Mouse (Mus musculus): ENCODE results near the gene Pfkm.

- no peak for TF ChIP-seq CTCF (IDR thresholded peaks at IDR 0.05; ENCODE audit: insufficient read depth, low read length)
- no peak for TF ChIP-seq POLR2A (IDR thresholded peaks at IDR 0.05; ENCODE audit: borderline replicate concordance, extremely low read depth, low read depth, low read length)
These were observed 43.3 kb upstream of the Pfkm start for GRCm38 (mm10) chr15:98048918-98049700.

Data from lung, adult 2 months (tissue).